In the genomic region with DNA sequence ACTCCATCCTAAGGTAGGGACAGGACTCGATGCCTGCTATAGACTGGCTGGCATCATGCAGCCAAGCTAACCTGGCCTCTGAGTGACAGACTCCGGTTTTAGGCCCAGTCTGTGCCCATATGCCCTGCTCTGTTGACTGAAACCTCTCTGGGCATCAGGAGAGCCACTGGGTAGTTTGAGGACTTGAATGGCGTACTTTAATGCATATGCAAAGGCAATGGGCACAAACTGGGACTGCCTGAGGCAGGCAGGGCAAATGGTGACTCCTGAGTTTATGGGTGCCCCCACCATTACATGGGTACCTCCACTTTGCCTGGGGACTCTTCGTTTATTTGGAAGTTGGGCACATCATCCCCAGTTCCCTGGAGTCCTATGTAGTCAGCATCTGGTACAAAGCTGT, we compare ENCODE assay signal across 8 mouse cellular contexts. TPM values are rescaled to one million over a fixed set of nuclear protein-coding genes. Genes with fewer than 3 reads are reported as not detected.
DNase-seq lines count a peak whose midpoint lies in the region; ATAC-seq and TF ChIP-seq lines count a peak whose summit lies in the region.

No protein-coding gene starts in this region.

- H3K27me3 ChIP-seq in heart, embryonic 15.5 days = no peaks in the 10 kb centered on the region
- H3K27me3 ChIP-seq in MEL (ENCODE audit: control insufficient read depth in 1 of 2, insufficient read depth in 2 of 2, low read length in 2 of 2) = no peaks in the 10 kb centered on the region
- H3K27me3 ChIP-seq in hindbrain, embryonic 10.5 days (ENCODE audit: insufficient read depth, poor library complexity, severe bottlenecking) = no peaks in the 10 kb centered on the region
- no peaks in the 10 kb centered on the region for H3K27me3 ChIP-seq in midbrain, embryonic 12.5 days
- H3K27me3 ChIP-seq in thymus, adult 2 months (ENCODE audit: control insufficient read depth, insufficient read depth, low read length) = no peaks in the 10 kb centered on the region

- DNase-seq in heart, adult 18-20 months = no peak
- no peak for DNase-seq in MEL (ENCODE audit: low read depth, low spot score)
- DNase-seq in hindbrain, embryonic 10.5 days (ENCODE audit: low spot score) = no peak
- no peak for DNase-seq in adrenal gland, postnatal 14 days
- no peak for DNase-seq in thymus, adult 2 months
- DNase-seq in right cerebral cortex, postnatal 4 days = no peak

- H3K36me3 ChIP-seq in heart, embryonic 15.5 days = peaks cover 2% of the 10 kb centered on the region; the same call in 1 of the 2 replicates
- peaks cover 0 to 12% of the 10 kb centered on the region in 2 experiments; a peak in 2 of 4 replicates for H3K36me3 ChIP-seq in MEL (ENCODE audit: control insufficient read depth in 1 of 2, insufficient read depth in 2 of 2, low read length in 2 of 2)
- peaks cover 2% of the 10 kb centered on the region for H3K36me3 ChIP-seq in hindbrain, embryonic 10.5 days
- H3K36me3 ChIP-seq in midbrain, embryonic 12.5 days = peaks cover 1% of the 10 kb centered on the region
- peaks cover 1% of the 10 kb centered on the region; the same call in 1 of the 2 replicates for H3K36me3 ChIP-seq in thymus, adult 2 months (ENCODE audit: control insufficient read depth, insufficient read depth, low read length)

- TF ChIP-seq POLR2A in MEL (IDR thresholded peaks at IDR 0.05; ENCODE audit: control insufficient read depth in 1 of 2, insufficient read depth in 1 of 2, low read depth in 1 of 2, low read length in 2 of 2, poor library complexity in 1 of 2) = no peak
- TF ChIP-seq POLR2A in thymus, adult 2 months (IDR thresholded peaks at IDR 0.05; ENCODE audit: control insufficient read depth, extremely low read depth, insufficient read depth, low read length, poor library complexity) = no peak

- no peak for TF ChIP-seq CTCF in MEL (IDR thresholded peaks at IDR 0.05 in 2 of 3, conservative IDR thresholded peaks at IDR 0.05 in 1 of 3; ENCODE audit: control insufficient read depth in 1 of 3, insufficient read depth in 1 of 3, low read depth in 2 of 3, low read length in 3 of 3, poor library complexity in 1 of 3, severe bottlenecking in 1 of 3)
- no peak for TF ChIP-seq CTCF in thymus, adult 2 months (IDR thresholded peaks at IDR 0.05; ENCODE audit: borderline replicate concordance, control insufficient read depth, extremely low read depth, insufficient read depth, low read length, poor library complexity)

- peak overlapping the region; percentile 76 for H3K9ac ChIP-seq in heart, embryonic 15.5 days
- peak overlapping the region; percentile 88 for H3K9ac ChIP-seq in MEL (ENCODE audit: control insufficient read depth, low read depth, low read length, poor library complexity, severe bottlenecking)
- H3K9ac ChIP-seq in midbrain, embryonic 12.5 days (replicated peaks) = peak overlapping the region; percentile 72

- no peaks in the 10 kb centered on the region for H3K9me3 ChIP-seq in heart, embryonic 15.5 days (replicated peaks)
- H3K9me3 ChIP-seq in MEL (replicated peaks; ENCODE audit: insufficient read depth, low read length) = no peaks in the 10 kb centered on the region
- no peaks in the 10 kb centered on the region for H3K9me3 ChIP-seq in hindbrain, embryonic 10.5 days
- H3K9me3 ChIP-seq in midbrain, embryonic 12.5 days = no peaks in the 10 kb centered on the region

- peak overlapping the region; percentile 77 for H3K4me2 ChIP-seq in heart, embryonic 15.5 days
- peak overlapping the region; percentile 95 for H3K4me2 ChIP-seq in midbrain, embryonic 12.5 days (replicated peaks)

- WGBS in heart, embryonic 15.5 days = 65% methylated on average over 4 of the region's 4 CpGs
- 80% methylated on average over 4 of the region's 4 CpGs for WGBS in hindbrain, embryonic 10.5 days
- 70% methylated on average over 4 of the region's 4 CpGs for WGBS in midbrain, embryonic 12.5 days
- WGBS in thymus, adult 2 months = 80% methylated on average over 4 of the region's 4 CpGs

- no peak for TF ChIP-seq RAD21 in MEL (IDR thresholded peaks at IDR 0.05; ENCODE audit: low read depth, low read length)

- H3K4me3 ChIP-seq in heart, embryonic 15.5 days = peak overlapping the region; percentile 85
- H3K4me3 ChIP-seq in MEL (ENCODE audit: control insufficient read depth in 1 of 2, insufficient read depth in 1 of 2, low read depth in 2 of 2, low read length in 2 of 2) = peak overlapping the region; percentile 66 to 98
- H3K4me3 ChIP-seq in hindbrain, embryonic 10.5 days = peak overlapping the region; percentile 93
- H3K4me3 ChIP-seq in midbrain, embryonic 12.5 days = peak overlapping the region; percentile 81
- no peak overlapping the region for H3K4me3 ChIP-seq in thymus, adult 2 months (ENCODE audit: control insufficient read depth, insufficient read depth, low read length)

- peaks cover 15% of the 10 kb centered on the region for H3K79me2 ChIP-seq in MEL (ENCODE audit: control insufficient read depth, insufficient read depth, low read length, poor library complexity)

- no peak for ATAC-seq in heart, embryonic 15.5 days (replicated peaks; ENCODE audit: insufficient number of reproducible peaks, insufficient read depth, low FRiP score, low read depth)
- ATAC-seq in midbrain, embryonic 12.5 days (ENCODE audit: low FRiP score, low read depth) = no peak

- peaks cover 58% of the 10 kb centered on the region for H3K4me1 ChIP-seq in heart, embryonic 15.5 days (replicated peaks)
- peaks cover 6 to 13% of the 10 kb centered on the region in 2 experiments for H3K4me1 ChIP-seq in MEL (ENCODE audit: control insufficient read depth in 1 of 2, insufficient read depth in 2 of 2, low read length in 2 of 2)
- peaks cover 54% of the 10 kb centered on the region for H3K4me1 ChIP-seq in hindbrain, embryonic 10.5 days (replicated peaks)
- H3K4me1 ChIP-seq in midbrain, embryonic 12.5 days = peaks cover 39% of the 10 kb centered on the region
- peaks cover 22% of the 10 kb centered on the region for H3K4me1 ChIP-seq in thymus, adult 2 months (replicated peaks; ENCODE audit: control insufficient read depth, insufficient read depth, low read length)

- no peak for TF ChIP-seq EP300 in MEL (IDR thresholded peaks at IDR 0.05; ENCODE audit: low read depth in 1 of 2, low read length in 2 of 2)

- peak overlapping the region; percentile 98 for H3K27ac ChIP-seq in heart, embryonic 15.5 days
- no peak overlapping the region for H3K27ac ChIP-seq in MEL (ENCODE audit: control insufficient read depth, low read depth, low read length)
- peak overlapping the region; percentile 93; the same call in 1 of the 2 replicates for H3K27ac ChIP-seq in hindbrain, embryonic 10.5 days
- no peak overlapping the region for H3K27ac ChIP-seq in midbrain, embryonic 12.5 days (replicated peaks)
- H3K27ac ChIP-seq in thymus, adult 2 months (ENCODE audit: control insufficient read depth, insufficient read depth, low read length) = no peak overlapping the region

TF ChIP-seq in MEL, 35 proteins besides CTCF, POLR2A, EP300 and RAD21 (continues in another document):
- no peak for TF ChIP-seq GABPA (IDR thresholded peaks at IDR 0.05; ENCODE audit: low read depth, low read length)
- no peak for TF ChIP-seq ETS1 (IDR thresholded peaks at IDR 0.05; ENCODE audit: low read depth, low read length)
- TF ChIP-seq TBP (IDR thresholded peaks at IDR 0.05; ENCODE audit: low read depth, low read length) = no peak

RNA-seq across cellular contexts. Expression of gene Sec16a, which starts 1.7 kb away (rescaled TPM):
- 10.5 and 14.5 TPM in 2 replicates for polyA plus RNA-seq in heart, embryonic 15.5 days (2015; fragmentation: Nextera tagmentation; extraction: Ambion mirVana)
- 10 to 100 TPM; 38.9 to 39.2 TPM for total RNA-seq in heart, adult 18-20 months (2021)
- total RNA-seq in MEL (2012; rRNA removed) = 20.3 and 21.4 TPM in 2 replicates
- polyA plus RNA-seq in MEL (2012; ENCODE audit: insufficient read depth in 1 of 2, insufficient read length in 2 of 2, low read depth in 1 of 2, low replicate concordance in 2 of 2, missing spikeins in 1 of 2) = 10 to 100 TPM in 1 of 2 experiments, not detected in 1; 38.0 TPM
- polyA plus RNA-seq in hindbrain, embryonic 10.5 days (2016; fragmentation: Nextera tagmentation; extraction: Ambion mirVana) = 25.2 and 28.9 TPM in 2 replicates
- 29.3 and 33.3 TPM in 2 replicates for polyA plus RNA-seq in midbrain, embryonic 12.5 days (2016; fragmentation: Nextera tagmentation; extraction: Ambion mirVana)
- total RNA-seq in adrenal gland, postnatal 14 days (2021) = 50.1 and 54.6 TPM in 2 replicates
- polyA plus RNA-seq in thymus, adult 2 months (2012; rRNA removed) = 129 and 147 TPM in 2 replicates

RNA-seq across cellular contexts. Expression of gene Inpp5e, which starts 37.7 kb away (rescaled TPM):
- polyA plus RNA-seq in heart, embryonic 15.5 days (2015; fragmentation: Nextera tagmentation; extraction: Ambion mirVana) = 14.3 and 16.7 TPM in 2 replicates
- 10 to 100 TPM; 15.6 to 16.3 TPM for total RNA-seq in heart, adult 18-20 months (2021)
- 9.6 and 11.2 TPM in 2 replicates for total RNA-seq in MEL (2012; rRNA removed)
- 10 to 100 TPM in 1 of 2 experiments, not detected in 1; 17.5 TPM for polyA plus RNA-seq in MEL (2012; ENCODE audit: insufficient read depth in 1 of 2, insufficient read length in 2 of 2, low read depth in 1 of 2, low replicate concordance in 2 of 2, missing spikeins in 1 of 2)
- polyA plus RNA-seq in hindbrain, embryonic 10.5 days (2016; fragmentation: Nextera tagmentation; extraction: Ambion mirVana) = 23.8 and 29.7 TPM in 2 replicates
- polyA plus RNA-seq in midbrain, embryonic 12.5 days (2016; fragmentation: Nextera tagmentation; extraction: Ambion mirVana) = 31.4 and 33.8 TPM in 2 replicates
- total RNA-seq in adrenal gland, postnatal 14 days (2021) = 14.5 and 16.9 TPM in 2 replicates
- polyA plus RNA-seq in thymus, adult 2 months (2012; rRNA removed) = 46.3 and 47.4 TPM in 2 replicates

RNA-seq across cellular contexts. Expression of gene Pmpca, which starts 57.5 kb away (rescaled TPM):
- 103 and 111 TPM in 2 replicates for polyA plus RNA-seq in heart, embryonic 15.5 days (2015; fragmentation: Nextera tagmentation; extraction: Ambion mirVana)
- total RNA-seq in heart, adult 18-20 months (2021) = 100 to 1,000 TPM; 152 to 153 TPM
- total RNA-seq in MEL (2012; rRNA removed) = 87.6 and 96.5 TPM in 2 replicates
- polyA plus RNA-seq in MEL (2012; ENCODE audit: insufficient read depth in 1 of 2, insufficient read length in 2 of 2, low read depth in 1 of 2, low replicate concordance in 2 of 2, missing spikeins in 1 of 2) = 100 to 1,000 TPM in 1 of 2 experiments, 10 to 100 TPM in 1; 46.4 to 166 TPM
- polyA plus RNA-seq in hindbrain, embryonic 10.5 days (2016; fragmentation: Nextera tagmentation; extraction: Ambion mirVana) = 132 and 139 TPM in 2 replicates
- polyA plus RNA-seq in midbrain, embryonic 12.5 days (2016; fragmentation: Nextera tagmentation; extraction: Ambion mirVana) = 126 and 128 TPM in 2 replicates
- total RNA-seq in adrenal gland, postnatal 14 days (2021) = 122 TPM in 2 replicates
- polyA plus RNA-seq in thymus, adult 2 months (2012; rRNA removed) = 50.5 and 55.2 TPM in 2 replicates

RNA-seq across cellular contexts. Expression of gene Entr1, which starts 57.6 kb away (rescaled TPM):
- 72.3 and 82.9 TPM in 2 replicates for polyA plus RNA-seq in heart, embryonic 15.5 days (2015; fragmentation: Nextera tagmentation; extraction: Ambion mirVana)
- 10 to 100 TPM; 44.9 to 45.2 TPM for total RNA-seq in heart, adult 18-20 months (2021)
- 51.7 and 63.6 TPM in 2 replicates for total RNA-seq in MEL (2012; rRNA removed)
- 10 to 100 TPM in 1 of 2 experiments, not detected in 1; 71.1 TPM for polyA plus RNA-seq in MEL (2012; ENCODE audit: insufficient read depth in 1 of 2, insufficient read length in 2 of 2, low read depth in 1 of 2, low replicate concordance in 2 of 2, missing spikeins in 1 of 2)
- polyA plus RNA-seq in hindbrain, embryonic 10.5 days (2016; fragmentation: Nextera tagmentation; extraction: Ambion mirVana) = 136 and 141 TPM in 2 replicates
- 169 and 170 TPM in 2 replicates for polyA plus RNA-seq in midbrain, embryonic 12.5 days (2016; fragmentation: Nextera tagmentation; extraction: Ambion mirVana)
- 83.5 and 94.9 TPM in 2 replicates for total RNA-seq in adrenal gland, postnatal 14 days (2021)
- polyA plus RNA-seq in thymus, adult 2 months (2012; rRNA removed) = 216 and 228 TPM in 2 replicates

Comparison
In these comparisons a context has a peak if more than half of its experiments do, and no peak if none do; other contexts are left out.
1. H3K27ac ChIP-seq: peak in heart, embryonic 15.5 days (single experiment) and hindbrain, embryonic 10.5 days (single experiment); none in MEL (single experiment), midbrain, embryonic 12.5 days (single experiment) and thymus, adult 2 months (single experiment).
2. Peak in every context shown above with its lines, with median percentiles within 50 percentile points of each other: H3K9ac ChIP-seq.